Mouse (Mus musculus) macrophage (primary cell): ENCODE data around the gene Maml1. TPM values are rescaled to one million over a fixed set of nuclear protein-coding genes. Genes with fewer than 3 reads are reported as not detected.
"Not testable (repeated sequence)": the region's sequence is repeated elsewhere in the genome, so short reads cannot be mapped to it uniquely, and the experiment has no call there.

Experiments
- H3K27ac ChIP-seq: fragments of 350-480 bp; formaldehyde crosslinking; 2 replicates; pipeline ENCODE4 v1.9.0; 2021
- H3K36me3 ChIP-seq: fragments of 350-480 bp; formaldehyde crosslinking; 2 replicates; pipeline ENCODE4 v1.9.0; 2021; ENCODE audit errors: inconsistent target
- H3K4me3 ChIP-seq: fragments of 350-480 bp; formaldehyde crosslinking; 2 replicates; pipeline ENCODE4 v1.9.0; 2021; ENCODE audit errors: inconsistent target
- H3K79me2 ChIP-seq: fragments of 350-480 bp; formaldehyde crosslinking; 2 replicates; pipeline ENCODE4 v1.9.0; 2021; ENCODE audit errors: inconsistent target
- WGBS: methylation state at CpG from one replicate; pipeline ENCODE4 v1.1.7; 2026; ENCODE audit warnings: inconsistent platforms; ENCODE audit not compliant: missing documents; 5-methylcytosine and 5-hydroxymethylcytosine counted together
- polyA plus RNA-seq: library from polyadenylated mRNA; stranded (reverse); fragments of 250-400 nt; gene quantifications from 3 replicates; pipeline ENCODE4 v1.2.4, GENCODE M21; 2018; ENCODE audit warnings: inconsistent platforms
- total RNA-seq, 78 experiments: library from RNA; depleted of rRNA; stranded (reverse); fragments of 250-400 nt; gene quantifications; 1 replicate in 9 of 78; 2 replicates in 24 of 78; 3 replicates in 43 of 78; 4 replicates in 2 of 78; pipeline ENCODE4 v1.2.4; 2018; ENCODE audit warnings: inconsistent platforms in 56 of 78

Gene Maml1
- 10 to 100 TPM; 15.2 to 34.3 (median 22.0) TPM for total RNA-seq (2018; cell fraction: chromatin; rRNA removed)
- 10 to 100 TPM; 13.2 to 25.2 (median 20.7) TPM for total RNA-seq (2018; cell fraction: cytosol; rRNA removed)
- 10 to 100 TPM; 18.2 to 33.5 (median 26.4) TPM for total RNA-seq (2018; cell fraction: nucleus; rRNA removed)
- 9.9 to 14.8 TPM (median 12.5 TPM) in 3 replicates for polyA plus RNA-seq

DNA sequence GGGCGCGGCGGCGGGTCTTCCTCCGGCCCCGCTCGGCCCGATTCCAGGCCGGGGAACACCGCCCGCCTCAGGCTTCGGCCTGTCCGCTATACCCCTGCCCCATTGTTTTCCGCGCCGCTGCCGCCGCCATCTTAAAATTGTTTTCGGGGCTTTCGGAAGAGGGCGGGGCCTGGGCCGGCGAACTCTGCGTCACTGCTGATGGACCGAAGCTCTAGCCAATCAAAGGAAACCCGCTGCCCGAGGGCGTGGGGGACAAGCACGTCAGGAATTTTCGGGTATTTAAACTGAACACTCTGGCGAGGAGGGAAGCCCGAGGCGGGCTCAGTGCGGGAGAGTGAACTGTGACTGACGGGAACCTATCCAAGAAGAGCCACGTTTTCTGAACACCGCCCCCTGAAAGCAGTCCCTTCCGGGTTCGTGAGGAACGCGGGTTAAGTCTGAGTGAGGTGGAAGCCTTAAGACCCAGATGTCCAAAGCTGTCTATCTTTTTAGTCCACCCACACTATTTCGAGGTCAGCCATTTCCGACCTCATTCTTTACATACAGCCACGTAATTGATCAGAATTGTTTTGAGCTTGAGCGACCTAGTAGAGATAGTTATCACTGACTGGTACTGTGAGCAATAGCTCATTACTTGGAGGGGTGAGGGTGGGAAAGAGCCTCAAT is at the start of gene Maml1:
Gene Maml1 (minus strand): TSS at position 122 of the 666 bp plus-strand sequence.
- H3K4me3 ChIP-seq, result peak within 1 kb of the TSS; percentile 85
- H3K27ac ChIP-seq, result peak within 1 kb of the TSS; percentile 82
- peaks cover 24% of the 10 kb centered on the region for H3K36me3 ChIP-seq
- H3K79me2 ChIP-seq, result peaks cover 42% of the 10 kb centered on the region
- WGBS, result under 1% methylated on average over 41 of the region's 45 CpGs

DNA sequence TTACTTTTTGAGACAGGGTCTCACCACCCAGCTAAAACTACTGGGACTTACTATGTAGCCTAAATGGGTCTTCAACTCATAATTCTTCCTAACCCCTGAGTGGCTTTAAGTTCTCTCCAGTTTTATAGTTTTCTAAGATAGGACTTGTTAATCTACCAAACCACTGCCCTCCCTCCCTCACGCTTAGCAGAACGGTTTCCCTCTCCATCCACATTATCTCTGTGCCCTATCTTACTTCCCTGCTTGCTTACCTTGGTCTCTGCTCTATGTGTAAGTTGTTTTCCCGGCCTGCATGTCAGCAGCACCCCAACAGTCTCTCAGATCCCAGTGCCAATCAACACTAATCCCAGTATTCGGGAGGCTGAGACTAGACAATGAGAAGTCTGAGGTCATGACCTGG is 44.8 kb upstream of the Maml1 start:
- no peaks in the 10 kb centered on the region for H3K79me2 ChIP-seq
- no peak overlapping the region for H3K27ac ChIP-seq
- H3K36me3 ChIP-seq, result no peaks in the 10 kb centered on the region
- 79% methylated on average over 4 of the region's 4 CpGs for WGBS
- no peak overlapping the region for H3K4me3 ChIP-seq

DNA sequence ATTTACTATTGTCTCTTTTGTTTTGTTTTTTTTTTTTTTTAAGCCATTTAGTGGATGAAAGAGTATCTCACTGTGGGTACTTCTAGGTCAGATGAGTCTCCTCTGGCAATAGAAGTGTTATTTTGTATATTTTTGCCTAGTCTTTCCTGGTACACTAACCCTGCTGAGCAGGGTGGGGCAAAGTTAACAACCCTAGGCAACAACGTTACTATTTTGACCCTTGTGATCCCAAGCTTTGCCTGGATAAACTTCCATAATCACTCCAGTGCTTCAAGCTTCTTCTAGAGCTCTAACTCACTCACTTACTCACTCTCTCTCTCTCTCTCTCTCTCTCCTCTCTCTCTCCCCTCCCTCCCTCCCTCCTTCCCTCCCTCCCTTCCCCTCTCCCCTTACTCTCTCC is 44.0 kb upstream of the Maml1 start:
- 86% methylated on average over 1 of the region's 1 CpGs for WGBS

DNA sequence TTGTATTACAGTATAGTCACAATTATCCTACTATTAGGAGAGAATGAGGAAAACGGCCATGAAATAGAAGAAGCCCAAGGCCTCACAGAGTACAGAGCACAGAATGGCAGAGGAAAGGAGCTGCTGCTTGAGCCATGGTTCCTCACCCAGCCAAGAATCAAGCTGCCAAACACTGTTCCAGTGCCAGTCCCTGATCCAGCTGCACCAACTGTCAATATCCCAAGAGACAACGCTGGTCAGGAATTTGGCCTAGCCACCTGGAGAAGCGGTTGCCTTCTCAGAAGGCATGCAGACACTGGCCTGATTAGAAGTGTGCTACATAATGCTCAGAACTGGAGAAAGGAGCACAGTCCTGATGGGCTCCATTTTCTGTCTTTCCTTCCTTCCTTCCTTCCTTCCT is 41.1 kb upstream of the Maml1 start:
- no peaks in the 10 kb centered on the region for H3K36me3 ChIP-seq
- H3K79me2 ChIP-seq, result no peaks in the 10 kb centered on the region
- no peak overlapping the region for H3K27ac ChIP-seq
- 97% methylated on average over 3 of the region's 3 CpGs for WGBS
- H3K4me3 ChIP-seq, result no peak overlapping the region

More for the DNA sequence above, 44.0 kb upstream of the Maml1 start:
- Histone ChIP-seq H3K4me3 (no peak overlapping the region), H3K36me3 (no peaks in the 10 kb centered on the region), H3K79me2 (no peaks in the 10 kb centered on the region), H3K27ac (no peak overlapping the region)

DNA sequence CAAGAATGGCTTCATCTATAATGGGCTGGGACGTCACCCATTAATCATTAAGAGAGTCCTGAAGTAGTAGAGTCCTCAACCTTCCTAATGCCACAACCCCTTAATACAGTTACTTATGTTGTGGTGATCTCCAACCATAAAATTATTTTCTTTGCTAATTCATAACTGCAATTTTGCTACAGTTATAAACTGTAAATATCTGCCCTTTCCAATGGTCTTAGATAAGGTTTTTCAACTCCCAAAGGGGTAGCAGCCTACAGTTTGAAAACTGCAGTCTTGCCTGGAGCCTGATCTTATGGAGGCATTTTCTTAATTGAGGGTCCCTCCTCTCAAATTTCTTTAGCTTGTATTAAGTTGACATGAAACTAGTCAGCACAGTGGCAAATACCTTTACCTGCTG is 37.3 kb upstream of the Maml1 start:
- 100% methylated on average over 1 of the region's 1 CpGs for WGBS
- no peaks in the 10 kb centered on the region for H3K36me3 ChIP-seq
- no peak overlapping the region for H3K27ac ChIP-seq
- peaks cover 9% of the 10 kb centered on the region for H3K79me2 ChIP-seq
- H3K4me3 ChIP-seq, result no peak overlapping the region

DNA sequence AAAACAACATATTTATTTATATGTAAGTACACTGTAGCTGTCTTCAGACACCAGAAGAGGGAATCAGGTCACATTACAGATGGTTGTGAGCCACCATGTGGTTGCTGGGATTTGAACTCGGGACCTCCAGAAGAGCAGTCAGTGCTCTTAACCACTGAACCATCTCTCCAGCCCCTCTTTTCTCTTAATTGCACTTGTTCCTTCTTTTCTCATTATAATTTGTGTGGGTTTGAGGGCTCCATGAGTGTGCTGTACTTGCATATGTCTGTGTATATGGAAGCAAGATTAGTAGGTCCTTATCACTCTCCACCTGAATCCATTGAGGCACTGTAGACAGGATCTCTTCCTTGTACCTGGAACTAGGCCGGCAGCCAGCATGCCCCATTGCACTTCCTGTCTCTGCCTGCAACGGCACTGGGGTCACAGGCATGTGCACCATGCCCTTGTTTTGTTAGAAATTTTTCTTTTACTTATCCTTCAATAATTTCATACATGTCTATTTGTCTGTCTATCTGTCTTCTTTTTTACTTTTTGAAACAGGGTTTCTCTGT is 36.0 kb upstream of the Maml1 start:
- WGBS, result 55% methylated on average over 3 of the region's 3 CpGs
- H3K27ac ChIP-seq, result no peak overlapping the region
- H3K4me3 ChIP-seq, result no peak overlapping the region
- peaks cover 21% of the 10 kb centered on the region for H3K79me2 ChIP-seq
- H3K36me3 ChIP-seq, result no peaks in the 10 kb centered on the region

DNA sequence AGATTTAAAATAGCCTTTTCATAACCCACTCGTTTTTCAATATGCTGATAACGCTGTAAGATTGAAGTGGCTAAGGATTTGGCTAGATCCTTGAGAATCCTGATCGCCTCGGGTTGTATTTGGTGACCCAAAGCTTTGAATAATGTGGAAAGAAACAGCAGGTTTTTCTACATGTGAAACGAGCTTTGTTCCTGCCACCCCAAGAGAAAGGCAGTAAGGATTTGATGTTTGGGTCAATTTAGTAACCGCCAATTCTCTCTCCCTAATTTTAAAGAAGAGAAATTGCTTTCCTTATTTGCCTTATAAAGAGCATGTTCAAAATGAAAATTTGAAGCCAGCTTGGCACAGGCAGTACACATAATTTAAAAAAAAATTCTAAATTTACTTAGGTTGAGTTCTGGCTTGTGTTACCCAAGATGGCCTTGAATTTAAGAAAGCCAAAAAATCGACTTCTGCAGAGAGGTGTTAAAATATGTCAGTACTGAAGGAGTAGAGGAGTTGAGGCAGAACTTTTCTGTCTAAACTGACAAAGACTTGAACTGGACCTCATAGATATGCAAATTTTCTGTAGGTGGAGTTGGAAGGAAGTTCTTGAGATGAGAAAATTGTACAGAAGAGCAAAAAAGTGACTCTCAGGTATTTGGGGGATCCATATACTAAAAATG is 34.3 kb upstream of the Maml1 start:
- H3K4me3 ChIP-seq, result peak overlapping the region; percentile 70
- 2% methylated on average over 7 of the region's 7 CpGs for WGBS
- no peaks in the 10 kb centered on the region for H3K36me3 ChIP-seq
- peaks cover 38% of the 10 kb centered on the region for H3K79me2 ChIP-seq
- H3K27ac ChIP-seq, result peak overlapping the region; percentile 82

DNA sequence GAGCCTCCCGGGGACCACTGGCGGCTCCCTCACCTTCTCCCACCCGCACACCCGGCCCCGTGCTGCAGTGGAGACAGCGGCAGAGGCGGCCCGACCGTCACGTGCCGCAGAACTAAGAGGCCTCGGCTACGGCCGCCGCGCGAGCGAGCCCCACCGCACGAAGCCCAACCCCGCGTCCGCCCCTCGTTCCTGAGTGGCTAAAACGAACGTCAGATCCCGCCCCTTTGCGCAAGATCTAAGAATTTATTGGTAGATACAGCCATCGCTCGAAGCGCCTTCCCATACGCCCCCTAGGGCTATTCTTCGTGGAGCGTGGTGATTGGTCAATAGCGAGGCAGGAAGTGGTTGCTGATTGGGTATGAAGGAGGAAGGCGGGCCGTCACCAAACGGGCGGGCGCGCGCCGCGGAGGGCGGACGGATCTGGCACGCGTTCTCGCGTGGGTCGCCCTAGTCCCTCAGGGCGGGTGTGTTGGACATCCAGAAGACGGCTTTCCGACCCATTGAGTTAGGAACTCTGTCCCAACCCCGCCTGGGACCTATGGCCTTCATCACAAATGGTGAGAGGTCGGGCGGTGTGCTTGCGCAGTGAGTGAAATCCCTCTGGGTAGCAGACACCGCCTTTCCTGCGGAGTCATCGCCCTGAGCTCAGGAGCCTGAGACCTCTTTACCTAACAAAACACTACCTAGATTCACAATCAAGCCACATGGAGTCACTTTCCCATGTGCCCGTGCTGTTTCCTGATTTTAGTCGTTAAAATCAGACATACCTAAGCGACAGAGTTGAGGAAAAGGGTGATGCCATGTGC is 33.6 kb upstream of the Maml1 start, which contains the start of gene Canx:
Gene Canx (minus strand): TSS at position 178 of the 806 bp plus-strand sequence.
- 1% methylated on average over 64 of the region's 64 CpGs for WGBS
- peaks cover 45% of the 10 kb centered on the region for H3K79me2 ChIP-seq
- H3K36me3 ChIP-seq, result no peaks in the 10 kb centered on the region
- H3K4me3 ChIP-seq, result peak within 1 kb of the TSS; percentile 84
- H3K27ac ChIP-seq, result peak within 1 kb of the TSS; percentile 82

DNA sequence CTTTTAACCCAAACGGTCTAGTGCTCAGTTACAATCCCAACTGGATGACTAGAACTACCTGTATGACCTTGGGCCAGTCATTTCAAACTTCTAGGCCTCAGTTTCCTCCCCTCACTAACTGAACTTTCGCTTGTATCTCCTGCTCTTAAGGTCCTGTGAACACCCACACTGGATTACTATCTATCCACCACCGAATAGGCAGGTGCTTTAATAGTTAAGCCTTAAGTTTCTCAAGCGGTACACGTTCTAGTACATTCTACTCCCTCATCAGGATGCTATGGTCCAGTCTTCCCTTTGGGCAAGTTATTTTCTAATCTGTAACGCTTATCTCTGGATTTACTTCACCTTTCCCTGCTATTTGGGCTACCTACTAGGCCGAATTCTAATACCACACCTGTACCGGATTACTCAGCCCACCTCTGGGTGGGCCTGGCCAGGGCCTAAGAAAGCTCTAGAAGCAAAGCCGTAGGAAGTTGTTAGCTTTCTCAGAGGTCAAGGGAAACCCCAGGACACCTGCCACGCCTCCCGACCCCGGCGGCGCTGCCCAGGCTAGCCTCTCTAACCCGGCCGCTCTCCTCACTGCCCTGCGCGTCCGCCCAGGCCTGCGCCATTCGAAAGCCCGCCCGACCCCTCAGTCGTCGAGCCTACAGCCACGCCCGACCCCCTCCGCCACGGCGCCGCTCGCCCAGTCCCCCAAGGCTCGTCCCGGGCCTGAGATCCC is 32.8 kb upstream of the Maml1 start:
- H3K4me3 ChIP-seq, result peak overlapping the region; percentile 84
- H3K27ac ChIP-seq, result peak overlapping the region; percentile 67
- 1% methylated on average over 34 of the region's 34 CpGs for WGBS
- H3K36me3 ChIP-seq, result no peaks in the 10 kb centered on the region
- peaks cover 53% of the 10 kb centered on the region for H3K79me2 ChIP-seq

DNA sequence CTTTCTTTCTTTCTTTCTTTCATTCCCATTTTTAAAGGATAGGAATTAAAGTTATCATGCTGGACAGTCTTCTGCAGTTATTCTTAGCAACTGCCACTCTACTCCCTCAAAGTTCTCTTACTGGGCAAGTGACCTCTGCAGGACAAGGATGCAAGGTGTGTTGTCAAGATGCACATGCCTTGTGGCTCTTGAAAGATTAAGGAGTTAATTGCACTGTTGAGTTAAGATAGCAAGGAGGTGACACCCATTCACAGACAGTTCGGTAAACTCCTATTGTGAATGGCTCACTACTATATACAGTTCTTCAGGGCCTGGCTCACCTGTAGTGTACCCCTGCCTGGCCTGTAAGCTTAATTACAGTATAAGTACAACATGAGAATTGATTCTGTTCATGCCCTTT is 31.7 kb upstream of the Maml1 start:
- no peaks in the 10 kb centered on the region for H3K36me3 ChIP-seq
- H3K4me3 ChIP-seq, result peak overlapping the region; percentile 84
- no peak overlapping the region for H3K27ac ChIP-seq
- 17% methylated on average over 1 of the region's 1 CpGs for WGBS
- peaks cover 64% of the 10 kb centered on the region for H3K79me2 ChIP-seq

DNA sequence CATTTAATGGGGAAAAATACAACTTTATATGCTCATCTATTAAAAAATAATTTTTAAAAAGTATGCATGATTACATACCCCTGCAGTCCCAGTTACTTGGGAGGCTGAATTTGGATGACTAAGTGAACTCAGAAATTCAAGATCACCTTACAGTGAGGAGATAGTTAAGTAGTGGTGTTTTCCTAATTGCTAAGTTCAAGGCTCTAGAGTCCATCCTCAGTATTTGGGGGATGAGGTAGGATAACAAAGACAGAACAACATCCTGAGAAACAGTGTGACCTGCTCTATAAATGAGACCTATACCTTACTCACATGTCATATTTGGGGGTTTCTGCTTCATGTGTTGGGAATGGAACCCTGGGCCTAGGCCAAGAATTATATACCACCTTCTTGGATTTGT is 30.2 kb upstream of the Maml1 start:
- no peak overlapping the region for H3K4me3 ChIP-seq
- H3K36me3 ChIP-seq, result no peaks in the 10 kb centered on the region
- no peak overlapping the region for H3K27ac ChIP-seq
- peaks cover 79% of the 10 kb centered on the region for H3K79me2 ChIP-seq

DNA sequence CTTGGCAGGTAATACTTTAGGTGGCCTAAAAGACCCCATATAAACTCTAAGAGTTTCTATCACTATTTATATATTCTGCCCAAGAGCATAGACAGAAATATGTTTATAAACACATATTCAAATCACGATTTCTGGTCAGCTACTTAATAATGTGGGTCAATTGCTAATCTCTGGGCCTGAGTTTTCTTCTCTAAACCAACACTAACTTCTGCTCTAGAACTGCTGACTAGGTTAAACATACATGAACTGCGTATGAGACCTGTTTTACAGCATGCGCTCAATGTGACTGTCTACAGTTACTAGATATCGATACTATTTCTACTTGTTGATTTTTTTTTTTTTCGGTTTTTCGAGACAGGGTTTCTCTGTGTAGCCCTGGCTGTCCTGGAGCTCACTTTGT is 29.1 kb upstream of the Maml1 start:
- 90% methylated on average over 6 of the region's 6 CpGs for WGBS
- Histone ChIP-seq H3K36me3 (no peaks in the 10 kb centered on the region), H3K79me2 (peaks cover 90% of the 10 kb centered on the region), H3K4me3 (no peak overlapping the region), H3K27ac (no peak overlapping the region)

DNA sequence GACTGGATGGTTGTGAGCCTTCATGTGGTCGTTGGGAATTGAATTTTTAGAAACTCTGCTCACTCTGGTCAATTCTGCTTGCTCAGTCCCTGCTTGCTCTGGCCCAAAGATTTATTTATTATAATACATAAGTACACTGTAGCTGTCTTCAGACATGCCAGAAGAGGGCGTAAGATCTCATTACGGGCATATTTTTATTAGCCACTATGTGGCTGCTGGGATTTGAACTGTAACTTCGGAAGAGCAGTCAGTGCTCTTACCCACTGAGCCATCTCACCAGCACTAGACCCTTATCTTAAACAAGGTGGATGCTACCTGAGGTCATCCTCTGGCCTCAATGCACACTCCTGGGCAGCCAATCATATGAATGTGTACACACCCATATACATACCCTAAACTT is 27.2 kb upstream of the Maml1 start:
- 56% methylated on average over 4 of the region's 4 CpGs for WGBS
- not testable (repeated sequence) for H3K36me3 ChIP-seq, H3K4me3 ChIP-seq

DNA sequence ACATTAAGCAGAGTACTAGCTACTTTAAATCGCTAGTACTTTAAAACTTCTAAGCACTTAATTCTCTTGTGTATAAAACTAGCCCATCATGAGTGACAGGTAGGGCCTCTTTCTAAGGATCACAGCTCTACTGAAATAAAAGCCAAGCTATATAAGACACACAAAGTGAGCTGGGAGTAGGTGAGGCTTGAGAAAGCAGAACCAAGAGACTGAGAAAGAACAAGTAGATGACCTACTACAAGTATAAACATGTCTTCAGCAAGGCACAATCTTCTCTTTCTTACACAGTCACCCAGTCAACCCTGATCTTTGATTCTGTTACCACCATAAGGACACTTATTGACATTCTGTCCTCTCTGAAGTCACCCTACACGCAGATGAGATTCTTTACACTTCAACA is 20.7 kb upstream of the Maml1 start:
- Histone ChIP-seq H3K79me2 (peaks cover 100% of the 10 kb centered on the region), H3K27ac (no peak overlapping the region), H3K4me3 (no peak overlapping the region), H3K36me3 (peaks cover 31% of the 10 kb centered on the region; the same call in 1 of the 2 replicates)
- 92% methylated on average over 2 of the region's 2 CpGs for WGBS

More for the DNA sequence above, 27.2 kb upstream of the Maml1 start:
- H3K79me2 ChIP-seq, result peaks cover 100% of the 10 kb centered on the region
- H3K27ac ChIP-seq, result not testable (repeated sequence)
